Mouse (Mus musculus) heart, embryonic 11.5 days (tissue): ENCODE results near the gene Ifi27l2a. TPM values are rescaled to one million over a fixed set of nuclear protein-coding genes. Genes with fewer than 3 reads are reported as not detected.
"Not testable (repeated sequence)": the region's sequence is repeated elsewhere in the genome, so short reads cannot be mapped to it uniquely, and the experiment has no call there.

Experiments
- ATAC-seq: fragments of 200-750 bp; cut with Nextera tagmentation; replicated peaks from 2 replicates; pipeline ENCODE4 v1.8.0; 2017; ENCODE audit warnings: moderate library complexity; ENCODE audit not compliant: insufficient number of reproducible peaks, low FRiP score, low TSS enrichment
- H3K27ac ChIP-seq: fragments of 300-500 bp; sonication (generic); 2 replicates; pipeline ENCODE4 v1.5.1; 2014; ENCODE audit warnings: mild to moderate bottlenecking, low read depth, low read length
- H3K27me3 ChIP-seq: fragments of 300-500 bp; sonication (generic); 2 replicates; pipeline ENCODE4 v1.6.1; 2014; ENCODE audit warnings: mild to moderate bottlenecking, low read length, mixed read lengths; ENCODE audit not compliant: control insufficient read depth, insufficient read depth
- H3K36me3 ChIP-seq: fragments of 300-500 bp; sonication (generic); 2 replicates; pipeline ENCODE4 v1.6.1; 2014; ENCODE audit warnings: mild to moderate bottlenecking, low read length, moderate library complexity, mixed read lengths; ENCODE audit not compliant: control insufficient read depth, insufficient read depth
- H3K4me1 ChIP-seq: fragments of 300-500 bp; sonication (generic); 2 replicates; pipeline ENCODE4 v1.6.1; 2014; ENCODE audit warnings: low read length; ENCODE audit not compliant: control insufficient read depth, insufficient read depth
- H3K4me2 ChIP-seq: fragments of 300-500 bp; sonication (generic); 2 replicates; pipeline ENCODE4 v1.6.1; 2014; ENCODE audit warnings: mild to moderate bottlenecking, moderate library complexity
- H3K4me3 ChIP-seq: fragments of 300-500 bp; sonication (generic); 2 replicates; pipeline ENCODE4 v1.5.1; 2014; ENCODE audit warnings: low read depth, low read length
- H3K9ac ChIP-seq: fragments of 300-500 bp; sonication (generic); 2 replicates; pipeline ENCODE4 v1.6.1; 2014; ENCODE audit warnings: mild to moderate bottlenecking, low read depth, low read length, moderate library complexity
- H3K9me3 ChIP-seq: fragments of 300-500 bp; sonication (generic); replicated peaks from 2 replicates; pipeline ENCODE4 v1.6.1; 2016; ENCODE audit warnings: low read length; ENCODE audit not compliant: control insufficient read depth
- whole genome bisulfite sequencing: fragments of 180-500 bp; shearing (Covaris S2); extraction: QIAGEN DNeasy Blood & Tissue Kit; methylation state at CpG from one replicate; pipeline ENCODE4 v1.1.7; 2014; ENCODE audit not compliant: insufficient replicate concordance; 5-methylcytosine and 5-hydroxymethylcytosine counted together
- polyA plus RNA-seq: library from polyadenylated mRNA; unstranded; fragments of >200 nt; fragmentation: Nextera tagmentation; extraction: Ambion mirVana; gene quantifications from 2 replicates; pipeline ENCODE4 v1.2.1, GENCODE M21; 2014

The Ifi27l2a gene
- polyA plus RNA-seq, 1 experiment from 2014 or later, result 0.92 TPM

DNA sequence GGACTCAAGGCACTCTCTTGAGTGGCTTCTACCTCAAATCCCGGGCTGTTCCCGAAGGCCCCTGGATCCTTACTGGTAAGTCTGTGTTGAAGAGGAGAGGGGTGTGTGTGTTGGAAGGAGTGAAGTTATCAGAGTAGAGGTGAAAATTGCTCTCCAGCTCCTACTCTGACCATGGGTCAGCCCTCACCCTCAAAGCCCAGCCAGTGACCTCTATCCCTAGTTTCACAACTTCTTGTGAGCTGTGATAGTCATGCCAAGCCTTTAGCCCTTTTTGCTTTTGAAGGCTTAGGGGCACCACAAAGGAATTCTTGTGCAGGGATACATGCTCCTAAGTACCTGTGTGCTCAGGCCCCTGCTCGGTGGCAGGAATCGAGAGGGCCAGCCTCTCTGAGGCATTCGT lies 38.2 kb upstream of the Ifi27l2a start:
- Histone ChIP-seq H3K4me2 (no peak overlapping the region), H3K9ac (no peak overlapping the region), H3K9me3 (no peaks in the 10 kb centered on the region), H3K4me1 (no peaks in the 10 kb centered on the region), H3K4me3 (no peak overlapping the region), H3K27me3 (no peaks in the 10 kb centered on the region), H3K27ac (no peak overlapping the region), H3K36me3 (no peaks in the 10 kb centered on the region)
- ATAC-seq, result no peak
- 77% methylated on average over 5 of the region's 5 CpGs for WGBS

GRCm38 (mm10) chr12:103477461-103478015 lies 34.1 kb upstream of the Ifi27l2a start:
- Histone ChIP-seq H3K9ac (no peak overlapping the region), H3K4me2 (no peak overlapping the region), H3K27me3 (no peaks in the 10 kb centered on the region), H3K9me3 (no peaks in the 10 kb centered on the region), H3K4me3 (no peak overlapping the region), H3K27ac (no peak overlapping the region), H3K36me3 (no peaks in the 10 kb centered on the region), H3K4me1 (no peaks in the 10 kb centered on the region)
- no peak for ATAC-seq
- 63% methylated on average over 7 of the region's 7 CpGs for WGBS

GRCm38 (mm10) chr12:103476779-103477389 lies 33.4 kb upstream of the Ifi27l2a start:
- Histone ChIP-seq H3K9ac (no peak overlapping the region), H3K27ac (no peak overlapping the region), H3K9me3 (no peaks in the 10 kb centered on the region), H3K4me2 (no peak overlapping the region), H3K36me3 (no peaks in the 10 kb centered on the region), H3K4me1 (no peaks in the 10 kb centered on the region), H3K4me3 (no peak overlapping the region), H3K27me3 (no peaks in the 10 kb centered on the region)
- ATAC-seq, result no peak
- 69% methylated on average over 1 of the region's 1 CpGs for WGBS

DNA sequence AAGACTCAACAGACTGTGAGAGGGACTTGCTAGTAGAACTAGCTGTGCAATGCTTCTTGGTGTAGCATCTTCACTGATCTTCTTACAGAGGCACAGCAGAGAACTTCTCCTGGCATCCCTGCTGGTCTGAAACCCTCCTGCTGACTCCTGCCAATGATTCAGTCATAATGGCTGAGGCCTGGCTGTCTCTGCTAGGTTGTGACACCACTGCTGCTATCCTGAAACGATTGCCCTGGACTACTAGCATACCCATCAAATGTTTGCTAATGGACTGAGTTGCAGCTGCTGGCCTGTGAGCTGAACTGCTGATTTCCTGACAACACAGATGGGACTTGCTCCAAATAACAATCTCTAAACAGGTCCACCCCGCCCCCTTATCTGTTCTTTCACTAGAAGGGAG lies 31.0 kb upstream of the Ifi27l2a start:
- Histone ChIP-seq H3K9ac (no peak overlapping the region), H3K4me2 (no peak overlapping the region), H3K27me3 (no peaks in the 10 kb centered on the region), H3K4me3 (no peak overlapping the region), H3K27ac (no peak overlapping the region), H3K4me1 (no peaks in the 10 kb centered on the region), H3K36me3 (no peaks in the 10 kb centered on the region), H3K9me3 (no peaks in the 10 kb centered on the region)
- 40% methylated on average over 2 of the region's 2 CpGs for WGBS
- no peak for ATAC-seq

DNA sequence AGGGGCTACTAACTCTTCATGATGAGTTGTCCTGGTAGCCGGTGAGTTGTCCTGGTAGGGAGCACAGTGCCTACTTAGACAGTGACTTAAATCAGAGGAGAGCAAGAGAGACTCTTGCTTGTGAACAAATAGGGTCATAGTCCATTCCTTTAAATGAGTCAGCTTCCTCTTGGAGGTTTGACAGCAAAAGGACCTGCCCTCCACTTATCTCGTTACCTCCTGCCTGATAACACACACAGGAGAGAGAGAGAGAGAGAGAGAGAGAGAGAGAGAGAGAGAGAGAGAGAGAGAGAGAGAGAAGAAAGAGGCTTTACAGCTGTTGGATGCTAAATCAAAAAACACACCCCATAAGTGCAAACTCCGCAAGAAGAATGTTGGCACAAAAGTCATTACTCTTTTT lies 13.7 kb upstream of the Ifi27l2a start, which contains the start of gene Ifi27l2b:
Gene Ifi27l2b, minus strand, starts transcription at position 84 of the 400 bp plus-strand sequence.
- Histone ChIP-seq H3K27ac (no peak within 1 kb of the TSS), H3K4me2 (no peak within 1 kb of the TSS), H3K27me3 (no peaks in the 10 kb centered on the region), H3K4me1 (no peaks in the 10 kb centered on the region), H3K36me3 (no peaks in the 10 kb centered on the region), H3K9me3 (no peaks in the 10 kb centered on the region), H3K9ac (no peak within 1 kb of the TSS), H3K4me3 (no peak within 1 kb of the TSS)
- 41% methylated on average over 3 of the region's 3 CpGs for WGBS
- ATAC-seq, result no peak

DNA sequence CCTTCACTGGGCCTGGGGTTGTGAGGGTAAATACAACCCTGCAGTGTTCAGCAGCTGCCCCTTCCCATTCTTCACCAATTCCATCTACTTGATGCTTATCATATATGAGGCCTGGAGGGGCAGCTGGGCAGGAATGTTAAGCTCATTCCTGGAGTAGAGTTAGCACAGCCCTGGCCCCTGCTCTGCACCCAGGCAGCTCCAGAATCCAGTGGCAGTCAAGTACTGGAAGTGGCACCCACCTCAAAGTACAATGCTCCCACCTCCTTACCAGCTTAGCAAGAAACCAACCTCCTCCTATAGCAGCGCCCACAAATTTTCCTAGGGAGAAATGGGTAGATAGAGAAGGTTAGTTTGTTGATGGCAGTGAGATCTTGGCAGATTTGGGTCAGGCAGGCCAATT lies 13.2 kb upstream of the Ifi27l2a start:
- not testable (repeated sequence) for ATAC-seq, H3K4me1 ChIP-seq, H3K4me2 ChIP-seq, H3K9me3 ChIP-seq, H3K27me3 ChIP-seq, H3K4me3 ChIP-seq, H3K36me3 ChIP-seq, H3K27ac ChIP-seq, H3K9ac ChIP-seq
- no CpG with 5 or more reads among the region's 1 CpGs for WGBS

GRCm38 (mm10) chr12:103453361-103453760 lies 9.9 kb upstream of the Ifi27l2a start:
- Histone ChIP-seq H3K9me3 (no peaks in the 10 kb centered on the region), H3K4me2 (no peak overlapping the region), H3K27me3 (no peaks in the 10 kb centered on the region), H3K27ac (no peak overlapping the region), H3K9ac (no peak overlapping the region), H3K4me1 (no peaks in the 10 kb centered on the region), H3K4me3 (no peak overlapping the region), H3K36me3 (no peaks in the 10 kb centered on the region)
- ATAC-seq, result no peak

DNA sequence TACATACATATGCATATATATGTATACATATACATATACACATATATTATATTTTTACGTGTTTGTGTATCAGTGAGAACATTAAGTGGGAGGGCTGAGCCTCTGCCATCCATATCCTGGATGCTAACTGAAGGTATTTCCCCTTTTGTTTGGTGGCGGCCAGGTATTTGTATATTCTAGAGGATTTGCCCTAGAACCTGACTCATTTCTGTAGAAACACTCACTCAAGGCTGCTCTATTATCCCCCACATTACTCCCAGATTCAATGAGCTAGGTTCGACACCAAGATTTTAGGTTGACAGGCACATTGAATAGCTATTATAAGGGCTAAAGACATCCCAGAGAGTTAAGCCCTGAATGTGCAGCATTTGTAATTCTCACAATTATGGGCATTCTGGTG lies 1.6 kb upstream of the Ifi27l2a start:
- no peak for ATAC-seq
- H3K4me2 ChIP-seq, result no peak overlapping the region
- WGBS, result 75% methylated on average over 3 of the region's 3 CpGs

GRCm38 (mm10) chr12:103444261-103444660 lies 781 bp upstream of the Ifi27l2a start:
- H3K36me3 ChIP-seq, H3K4me2 ChIP-seq, H3K9me3 ChIP-seq, H3K9ac ChIP-seq, H3K4me3 ChIP-seq, H3K27ac ChIP-seq, H3K4me1 ChIP-seq, H3K27me3 ChIP-seq, ATAC-seq: not testable (repeated sequence)
- 27% methylated on average over 6 of the region's 7 CpGs for WGBS

More for the DNA sequence above, 1.6 kb upstream of the Ifi27l2a start:
- Histone ChIP-seq H3K9me3 (no peaks in the 10 kb centered on the region), H3K9ac (no peak overlapping the region), H3K36me3 (no peaks in the 10 kb centered on the region), H3K27me3 (no peaks in the 10 kb centered on the region), H3K4me3 (no peak overlapping the region), H3K27ac (no peak overlapping the region), H3K4me1 (no peaks in the 10 kb centered on the region)
